Mouse (Mus musculus) embryo, embryonic 9.5 days (tissue): ENCODE measurements at regions not wholly inside any gene's neighbourhood (a gene's known extent, or its start where the extent isn't known, plus 50 kb on each side); places are given as distances from the start of the nearest gene placed in this dataset.
A peak's percentile ranks its signal among the peaks of the same experiment; 100 is the strongest.

ENCODE experiments used
- DNase-seq: peaks from one replicate; pipeline ENCODE4 v3.0.0-alpha.2; 2017; ENCODE audit errors: extremely low spot score

- no peak for DNase-seq
Observed at GRCm38 (mm10) chr6:101593782-101594641, 216.3 kb upstream of the Pdzrn3 start.

- no peak for DNase-seq
Observed at GRCm38 (mm10) chr6:101585871-101586270, 208.2 kb upstream of the Pdzrn3 start.

- no peak for DNase-seq
Observed at GRCm38 (mm10) chr6:101580824-101581223, 203.1 kb upstream of the Pdzrn3 start.

GRCm38 (mm10) chr6:101556096-101556495, 178.4 kb upstream of the Pdzrn3 start:
- DNase-seq = no peak

- no peak for DNase-seq
Observed at GRCm38 (mm10) chr6:101554965-101555604, 177.4 kb upstream of the Pdzrn3 start.

GRCm38 (mm10) chr6:101550501-101551268, 173.0 kb upstream of the Pdzrn3 start:
- peak; percentile 13 for DNase-seq

- no peak for DNase-seq
Observed at GRCm38 (mm10) chr6:101537581-101537980, 159.9 kb upstream of the Pdzrn3 start.

GRCm38 (mm10) chr6:101534214-101535052, 156.7 kb upstream of the Pdzrn3 start:
- peak; percentile 42 for DNase-seq

GRCm38 (mm10) chr6:101532436-101532835, 154.7 kb upstream of the Pdzrn3 start:
- no peak for DNase-seq

GRCm38 (mm10) chr6:101531914-101532313, 154.2 kb upstream of the Pdzrn3 start:
- DNase-seq = no peak

GRCm38 (mm10) chr6:101525129-101525528, 147.4 kb upstream of the Pdzrn3 start:
- DNase-seq = no peak

- no peak for DNase-seq
Observed at GRCm38 (mm10) chr6:101521316-101521715, 143.6 kb upstream of the Pdzrn3 start.

- no peak for DNase-seq
Observed at GRCm38 (mm10) chr6:101520755-101521154, 143.1 kb upstream of the Pdzrn3 start.

GRCm38 (mm10) chr6:101518904-101519701, 141.4 kb upstream of the Pdzrn3 start:
- DNase-seq = peak; percentile 31

GRCm38 (mm10) chr6:101517584-101517983, 139.9 kb upstream of the Pdzrn3 start:
- DNase-seq = no peak

- DNase-seq = no peak
Observed at GRCm38 (mm10) chr6:101513696-101514095, 136.0 kb upstream of the Pdzrn3 start.

GRCm38 (mm10) chr6:101502149-101502548, 124.5 kb upstream of the Pdzrn3 start:
- peak; percentile 6 for DNase-seq

GRCm38 (mm10) chr6:101501716-101502115, 124.0 kb upstream of the Pdzrn3 start:
- DNase-seq = no peak

GRCm38 (mm10) chr6:101500202-101500601, 122.5 kb upstream of the Pdzrn3 start:
- no peak for DNase-seq

GRCm38 (mm10) chr6:101488466-101488865, 110.8 kb upstream of the Pdzrn3 start:
- DNase-seq = no peak
